Mouse (Mus musculus): ENCODE results near the gene Ank2. TPM values are rescaled to one million over a fixed set of nuclear protein-coding genes. Genes with fewer than 3 reads are reported as not detected.

Gene Ank2
- polyA plus RNA-seq, 1 experiment from 2014 or later = 65.3 TPM

DNA sequence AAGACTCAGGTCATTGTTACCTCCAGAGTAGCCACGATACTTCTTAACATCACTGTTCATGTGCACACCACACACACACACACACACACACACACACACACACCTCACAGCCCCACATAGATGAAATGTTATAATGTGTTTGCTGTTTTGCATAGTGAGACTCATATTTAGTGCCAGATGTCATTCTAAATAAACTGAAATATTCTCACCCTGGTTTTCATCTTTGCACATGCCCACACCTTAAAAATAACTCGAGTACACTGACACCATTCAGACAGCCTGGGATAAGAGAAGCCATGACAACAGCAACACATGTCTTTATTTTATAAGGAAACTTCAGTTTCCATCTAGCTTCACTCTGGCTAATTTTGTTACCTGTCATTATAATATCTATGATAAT, 312.1 kb downstream of the Ank2 start:
- DNase-seq (ENCODE audit: low spot score) = no peak
- Histone ChIP-seq H3K9me3 (no peaks in the 10 kb centered on the region), H3K27me3 (ENCODE audit: insufficient read depth, poor library complexity, severe bottlenecking) (no peaks in the 10 kb centered on the region), H3K36me3 (no peaks in the 10 kb centered on the region), H3K4me1 (replicated peaks) (no peaks in the 10 kb centered on the region), H3K4me3 (no peak overlapping the region), H3K27ac (no peak overlapping the region)
- WGBS = 94% methylated on average over 2 of the region's 2 CpGs

DNA sequence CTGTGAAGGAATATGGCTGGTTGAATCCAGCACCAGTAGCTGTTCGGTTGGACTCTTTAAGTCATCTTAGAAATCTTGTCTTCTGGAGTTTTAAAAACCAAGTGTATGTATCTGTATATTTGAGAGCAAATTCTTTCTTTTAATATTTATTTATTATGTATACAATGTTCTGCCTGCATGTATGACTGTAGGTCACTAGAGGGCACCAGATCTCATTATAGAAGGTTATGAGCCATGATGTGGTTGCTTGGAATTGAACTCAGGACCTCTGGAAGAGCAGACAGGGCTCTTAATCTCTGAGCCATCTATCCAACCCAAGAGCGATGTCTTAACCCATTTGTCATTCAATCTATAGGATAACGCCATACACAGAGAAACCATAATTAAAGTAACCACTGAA, 312.9 kb downstream of the Ank2 start:
- Histone ChIP-seq H3K4me1 (replicated peaks) (no peaks in the 10 kb centered on the region), H3K27me3 (ENCODE audit: insufficient read depth, poor library complexity, severe bottlenecking) (no peaks in the 10 kb centered on the region), H3K27ac (no peak overlapping the region), H3K9me3 (no peaks in the 10 kb centered on the region), H3K36me3 (no peaks in the 10 kb centered on the region), H3K4me3 (no peak overlapping the region)
- 92% methylated on average over 3 of the region's 3 CpGs for WGBS
- no peak for DNase-seq (ENCODE audit: low spot score)

DNA sequence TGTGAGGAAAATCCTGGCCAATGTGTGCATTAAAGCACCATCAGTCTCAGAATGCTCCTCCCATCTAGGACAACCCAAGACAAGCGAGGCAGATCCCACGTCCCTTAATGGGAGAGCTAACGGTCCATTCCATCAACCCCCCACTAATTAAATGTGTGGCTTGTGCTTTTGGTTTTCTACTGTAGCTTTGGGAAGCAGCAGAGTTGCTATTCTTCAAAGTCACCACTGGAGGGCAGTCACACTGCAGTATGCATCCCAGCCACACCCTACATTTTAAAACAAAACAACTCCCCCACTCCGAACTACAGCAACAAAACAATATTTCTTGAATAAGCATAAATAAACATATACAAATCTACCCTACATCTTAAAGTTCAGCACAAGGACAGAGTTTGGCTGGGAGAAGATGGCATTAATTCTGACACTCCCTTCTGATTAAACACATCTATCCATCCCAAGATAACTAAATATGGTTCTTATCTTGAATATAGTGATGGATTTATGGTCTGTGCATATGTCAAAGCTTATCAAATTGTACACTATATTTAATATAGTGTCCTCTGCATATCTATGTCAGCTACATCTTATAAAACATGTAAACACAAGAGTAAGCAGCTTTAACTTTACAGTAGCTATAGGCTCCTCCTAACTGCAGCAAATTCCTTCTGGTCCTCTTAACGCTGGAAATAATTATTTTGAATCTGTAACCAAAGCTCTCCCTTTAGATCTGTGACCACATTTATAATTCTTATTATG, 315.0 kb downstream of the Ank2 start:
- no peak for DNase-seq (ENCODE audit: low spot score)
- 22% methylated on average over 5 of the region's 5 CpGs for WGBS
- H3K36me3 ChIP-seq = no peaks in the 10 kb centered on the region
- no peaks in the 10 kb centered on the region for H3K9me3 ChIP-seq
- H3K27ac ChIP-seq = no peak overlapping the region
- no peak overlapping the region for H3K4me3 ChIP-seq
- no peaks in the 10 kb centered on the region for H3K4me1 ChIP-seq (replicated peaks)
- no peaks in the 10 kb centered on the region for H3K27me3 ChIP-seq (ENCODE audit: insufficient read depth, poor library complexity, severe bottlenecking)

DNA sequence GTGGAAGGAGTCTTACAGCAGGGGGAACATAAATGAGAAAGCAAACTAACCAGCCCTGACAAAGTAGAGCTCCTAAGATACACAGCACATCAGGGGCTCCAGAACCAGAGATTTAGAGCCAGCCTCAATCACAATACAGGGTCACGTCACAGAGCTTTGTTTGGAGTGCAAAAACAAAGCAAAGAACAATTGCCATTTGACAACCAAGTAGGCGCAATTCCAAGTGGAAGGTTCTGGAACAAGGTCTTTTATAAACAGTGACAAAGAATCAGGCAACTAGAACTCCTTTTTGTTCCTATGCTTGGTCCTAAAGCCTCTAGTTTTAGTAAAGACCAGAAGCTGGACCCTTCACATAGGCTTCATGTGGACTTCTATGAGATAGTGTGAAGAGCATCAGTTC, 326.5 kb downstream of the Ank2 start:
- no peaks in the 10 kb centered on the region for H3K36me3 ChIP-seq
- H3K27ac ChIP-seq = no peak overlapping the region
- H3K9me3 ChIP-seq = no peaks in the 10 kb centered on the region
- H3K4me3 ChIP-seq = no peak overlapping the region
- no peak for DNase-seq (ENCODE audit: low spot score)
- H3K27me3 ChIP-seq (ENCODE audit: insufficient read depth, poor library complexity, severe bottlenecking) = no peaks in the 10 kb centered on the region
- WGBS = 66% methylated on average over 2 of the region's 2 CpGs
- no peaks in the 10 kb centered on the region for H3K4me1 ChIP-seq (replicated peaks)

DNA sequence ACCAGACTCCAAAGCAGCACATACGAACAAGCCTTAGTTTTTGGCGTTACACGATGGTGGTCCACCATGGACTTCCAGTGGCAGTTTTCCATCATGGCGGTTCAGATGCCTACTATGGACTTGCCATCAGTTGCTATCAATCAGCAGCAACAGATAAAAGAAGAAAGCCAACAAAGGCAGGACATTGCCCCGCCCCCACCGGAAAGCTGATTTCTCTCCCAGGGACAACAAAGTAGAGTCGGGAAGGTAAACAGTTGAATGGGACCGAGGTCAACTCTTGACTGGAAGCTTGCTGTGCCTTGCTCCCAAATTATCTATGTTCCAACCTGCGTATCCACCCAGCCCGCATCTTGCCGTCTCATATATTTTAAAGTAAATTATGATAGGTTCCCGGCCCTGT, 328.9 kb downstream of the Ank2 start:
- no peaks in the 10 kb centered on the region for H3K27me3 ChIP-seq (ENCODE audit: insufficient read depth, poor library complexity, severe bottlenecking)
- H3K9me3 ChIP-seq = no peaks in the 10 kb centered on the region
- H3K4me3 ChIP-seq = no peak overlapping the region
- H3K27ac ChIP-seq = no peak overlapping the region
- H3K36me3 ChIP-seq = no peaks in the 10 kb centered on the region
- 86% methylated on average over 12 of the region's 12 CpGs for WGBS
- DNase-seq (ENCODE audit: low spot score) = no peak
- no peaks in the 10 kb centered on the region for H3K4me1 ChIP-seq (replicated peaks)

DNA sequence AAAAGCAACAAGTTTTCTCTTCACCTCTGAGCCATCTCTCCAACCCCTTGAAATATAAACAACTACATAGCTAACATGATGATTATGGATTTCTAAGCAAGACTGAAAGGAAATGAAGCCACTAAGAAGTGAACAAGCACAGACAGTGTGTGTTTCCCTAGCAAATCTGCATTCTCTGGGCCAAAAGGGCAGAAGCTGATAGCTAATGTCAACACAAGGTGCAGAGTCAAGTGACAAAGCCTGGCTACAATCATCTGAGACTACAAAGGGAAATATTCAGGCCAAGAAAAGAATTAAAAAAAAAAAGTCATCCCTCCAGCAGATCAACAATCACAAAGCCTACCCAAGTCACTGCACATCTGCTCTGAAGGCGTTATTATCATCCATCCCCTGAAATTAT, 330.0 kb downstream of the Ank2 start:
- Histone ChIP-seq H3K27me3 (ENCODE audit: insufficient read depth, poor library complexity, severe bottlenecking) (peaks cover 7% of the 10 kb centered on the region), H3K36me3 (no peaks in the 10 kb centered on the region), H3K9me3 (no peaks in the 10 kb centered on the region), H3K4me1 (replicated peaks) (no peaks in the 10 kb centered on the region), H3K4me3 (no peak overlapping the region), H3K27ac (no peak overlapping the region)
- no peak for DNase-seq (ENCODE audit: low spot score)
- 83% methylated on average over 1 of the region's 1 CpGs for WGBS

DNA sequence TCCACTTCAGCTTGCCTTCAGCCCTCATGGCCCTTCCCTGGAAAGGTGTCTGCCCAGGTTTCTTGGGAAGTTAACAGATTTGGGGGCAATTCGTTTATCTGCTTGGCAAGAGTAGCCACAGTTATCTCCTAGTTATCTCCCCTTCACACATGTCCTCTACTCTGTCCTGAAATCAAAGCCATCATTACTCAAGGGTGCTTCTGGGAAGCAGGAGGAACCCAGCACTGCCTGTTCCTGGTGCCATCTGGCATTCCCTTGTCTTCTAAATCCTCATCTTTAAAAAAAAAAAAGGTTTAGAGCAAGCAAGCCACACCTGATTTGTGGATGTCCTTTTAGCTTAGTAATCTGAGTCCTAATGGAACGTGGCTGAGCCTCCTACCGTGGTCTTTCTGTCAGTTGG, 335.4 kb downstream of the Ank2 start:
- Histone ChIP-seq H3K4me3 (no peak overlapping the region), H3K9me3 (no peaks in the 10 kb centered on the region), H3K27ac (no peak overlapping the region), H3K36me3 (no peaks in the 10 kb centered on the region), H3K4me1 (replicated peaks) (peaks cover 18% of the 10 kb centered on the region), H3K27me3 (ENCODE audit: insufficient read depth, poor library complexity, severe bottlenecking) (peaks cover 51% of the 10 kb centered on the region)
- DNase-seq (ENCODE audit: low spot score) = no peak
- WGBS = 51% methylated on average over 3 of the region's 3 CpGs

DNA sequence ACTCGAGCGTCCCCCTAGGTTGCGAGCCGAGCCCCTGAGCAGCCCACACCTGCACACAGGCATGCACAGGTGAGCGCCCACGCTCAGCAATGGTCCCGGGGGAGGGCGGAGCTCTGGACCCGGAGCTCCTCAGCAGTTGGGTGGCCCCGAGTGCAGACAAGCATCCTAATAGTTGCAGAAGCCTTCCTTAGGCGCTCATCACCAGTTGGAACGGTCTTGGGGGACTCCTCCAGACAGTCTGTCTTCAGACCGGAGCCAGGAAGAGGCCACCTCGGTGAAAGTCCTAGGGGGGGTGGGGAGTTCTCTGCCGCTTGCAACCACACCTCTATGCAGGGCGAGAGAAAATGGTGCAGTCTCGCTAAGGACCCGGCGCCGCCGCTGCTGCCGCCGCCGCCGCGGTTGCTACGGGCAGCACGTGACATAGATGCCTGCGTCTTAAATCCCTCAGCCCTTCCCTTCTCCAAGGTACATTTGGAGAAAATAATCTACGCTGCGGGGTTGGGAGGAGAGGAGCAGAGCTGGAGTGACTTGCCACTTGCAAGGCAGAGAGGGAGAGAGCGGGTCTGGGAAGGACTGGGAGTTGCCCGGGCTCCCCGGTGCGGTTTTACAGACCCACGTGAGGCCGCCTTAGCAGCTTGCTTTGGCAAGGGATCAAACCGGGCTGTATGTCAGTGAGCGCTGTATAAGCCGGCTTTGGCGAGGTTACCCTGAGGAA, 337.0 kb downstream of the Ank2 start:
- Histone ChIP-seq H3K4me3 (peak overlapping the region; percentile 75), H3K27me3 (ENCODE audit: insufficient read depth, poor library complexity, severe bottlenecking) (peaks cover 51% of the 10 kb centered on the region), H3K4me1 (replicated peaks) (peaks cover 18% of the 10 kb centered on the region), H3K9me3 (no peaks in the 10 kb centered on the region), H3K27ac (peak overlapping the region; percentile 53), H3K36me3 (no peaks in the 10 kb centered on the region)
- peak; percentile 75 for DNase-seq (ENCODE audit: low spot score)
- under 1% methylated on average over 41 of the region's 41 CpGs for WGBS

DNA sequence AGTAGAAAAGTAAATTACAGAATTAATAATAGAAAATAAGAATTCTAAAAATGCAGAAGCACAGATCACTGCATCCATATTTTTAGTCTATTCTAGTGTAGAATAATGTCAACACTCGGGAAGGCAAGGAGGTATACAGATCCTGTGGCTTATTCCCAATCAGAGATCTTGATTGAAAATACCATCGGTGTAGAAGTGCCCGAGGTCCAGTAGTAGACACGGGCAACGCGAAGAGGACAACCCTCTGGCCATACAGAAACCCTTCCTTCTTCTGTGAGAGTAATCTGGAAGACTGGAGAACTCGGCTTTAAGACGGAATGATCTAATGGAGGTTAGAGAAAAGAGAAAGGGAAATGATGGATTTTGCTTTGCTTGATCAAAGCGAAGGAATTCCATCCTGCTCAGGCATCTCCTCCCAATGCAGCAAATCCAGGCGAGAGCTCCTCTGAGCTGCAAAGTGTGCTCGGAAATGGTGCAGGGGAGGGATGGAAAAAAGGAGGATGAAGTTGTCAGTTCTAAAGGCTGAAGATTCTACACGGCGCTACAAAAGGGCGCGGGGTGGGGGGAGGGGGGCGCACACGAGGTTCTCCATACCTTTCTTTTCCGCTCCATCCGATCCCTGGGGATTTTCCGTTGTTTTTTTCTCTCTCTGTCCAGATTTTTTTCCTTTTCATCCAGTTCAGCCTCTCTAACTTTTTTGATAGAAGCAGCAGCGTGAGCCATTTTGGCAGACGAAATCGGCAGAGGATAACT, 337.9 kb downstream of the Ank2 start:
- H3K27me3 ChIP-seq (ENCODE audit: insufficient read depth, poor library complexity, severe bottlenecking) = peaks cover 51% of the 10 kb centered on the region
- H3K4me3 ChIP-seq = peak overlapping the region; percentile 75
- no peaks in the 10 kb centered on the region for H3K36me3 ChIP-seq
- peaks cover 18% of the 10 kb centered on the region for H3K4me1 ChIP-seq (replicated peaks)
- peak overlapping the region; percentile 53; the same call in 1 of the 2 replicates for H3K27ac ChIP-seq
- H3K9me3 ChIP-seq = no peaks in the 10 kb centered on the region
- peak; percentile 23 for DNase-seq (ENCODE audit: low spot score)
- 6% methylated on average over 23 of the region's 23 CpGs for WGBS

DNA sequence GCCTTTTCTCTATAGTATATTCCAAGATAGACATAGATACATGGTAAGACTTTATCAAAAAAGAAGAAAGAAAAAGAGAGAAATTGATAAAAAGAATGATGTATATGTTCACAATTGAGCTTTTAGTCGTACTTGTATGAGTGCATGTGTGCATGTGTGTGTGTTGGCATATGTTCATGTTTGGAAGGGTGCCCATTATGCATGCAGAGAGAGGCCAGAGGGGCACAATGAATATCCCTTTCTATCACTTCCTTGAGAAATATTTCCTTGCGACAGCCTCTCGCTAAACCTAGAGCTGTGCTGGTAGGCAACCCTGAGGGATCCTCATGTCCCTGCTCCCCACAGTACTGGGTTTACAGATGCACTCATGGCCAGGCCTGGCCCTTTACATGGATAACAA, 341.4 kb downstream of the Ank2 start:
- H3K36me3 ChIP-seq = no peaks in the 10 kb centered on the region
- no peaks in the 10 kb centered on the region for H3K9me3 ChIP-seq
- H3K27ac ChIP-seq = no peak overlapping the region
- H3K4me3 ChIP-seq = no peak overlapping the region
- no peak for DNase-seq (ENCODE audit: low spot score)
- peaks cover 17% of the 10 kb centered on the region for H3K4me1 ChIP-seq (replicated peaks)
- 89% methylated on average over 3 of the region's 3 CpGs for WGBS
- H3K27me3 ChIP-seq (ENCODE audit: insufficient read depth, poor library complexity, severe bottlenecking) = peaks cover 29% of the 10 kb centered on the region

DNA sequence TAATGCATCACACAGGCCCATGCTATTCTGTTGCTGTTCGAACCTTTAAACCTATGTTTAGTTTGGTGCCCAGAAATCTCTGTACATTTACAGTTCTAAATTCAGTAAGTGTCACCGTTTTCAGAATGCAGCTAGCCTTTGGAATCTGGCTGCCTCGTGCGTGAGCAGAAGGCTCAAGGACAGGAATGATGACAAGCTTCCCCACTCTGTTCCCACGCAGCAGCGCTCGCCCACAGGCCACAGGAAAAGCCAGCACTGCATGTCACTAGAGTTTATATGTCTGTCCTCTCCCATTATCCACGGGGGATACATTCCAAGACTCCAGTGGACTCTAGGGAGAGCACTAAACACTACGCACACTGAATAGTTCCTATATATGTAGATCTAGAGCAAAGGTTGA, 343.1 kb downstream of the Ank2 start:
- Histone ChIP-seq H3K4me3 (no peak overlapping the region), H3K36me3 (no peaks in the 10 kb centered on the region), H3K27ac (no peak overlapping the region), H3K4me1 (replicated peaks) (peaks cover 4% of the 10 kb centered on the region), H3K27me3 (ENCODE audit: insufficient read depth, poor library complexity, severe bottlenecking) (peaks cover 13% of the 10 kb centered on the region), H3K9me3 (no peaks in the 10 kb centered on the region)
- DNase-seq (ENCODE audit: low spot score) = no peak
- 91% methylated on average over 9 of the region's 9 CpGs for WGBS

DNA sequence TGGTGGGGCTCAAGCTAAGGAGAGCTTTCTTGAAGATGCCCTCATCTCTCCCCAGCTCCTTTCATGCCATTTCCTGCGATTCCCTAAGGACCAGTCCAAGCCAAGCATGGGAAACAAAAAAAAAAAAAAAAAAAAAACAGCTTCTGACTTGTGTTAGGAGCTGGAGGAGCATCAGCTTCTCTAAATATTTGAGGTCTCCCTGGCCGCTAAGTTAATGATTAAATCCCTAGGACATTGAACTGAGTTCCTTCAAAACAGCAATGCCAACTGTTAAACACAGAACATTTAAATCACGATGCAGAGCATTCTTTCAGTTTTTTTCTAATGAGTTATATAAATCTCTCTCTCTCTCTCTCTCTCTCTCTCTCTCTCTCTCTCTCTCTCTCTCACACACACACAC, 345.3 kb downstream of the Ank2 start:
- Histone ChIP-seq H3K27ac (no peak overlapping the region), H3K4me1 (replicated peaks) (0 out of 2 replicates have a peak, but pooled peaks cover 3% of the 10 kb centered on the region), H3K9me3 (no peaks in the 10 kb centered on the region), H3K27me3 (ENCODE audit: insufficient read depth, poor library complexity, severe bottlenecking) (no peaks in the 10 kb centered on the region), H3K4me3 (no peak overlapping the region), H3K36me3 (no peaks in the 10 kb centered on the region)
- no peak for DNase-seq (ENCODE audit: low spot score)
- WGBS = 80% methylated on average over 3 of the region's 3 CpGs

DNA sequence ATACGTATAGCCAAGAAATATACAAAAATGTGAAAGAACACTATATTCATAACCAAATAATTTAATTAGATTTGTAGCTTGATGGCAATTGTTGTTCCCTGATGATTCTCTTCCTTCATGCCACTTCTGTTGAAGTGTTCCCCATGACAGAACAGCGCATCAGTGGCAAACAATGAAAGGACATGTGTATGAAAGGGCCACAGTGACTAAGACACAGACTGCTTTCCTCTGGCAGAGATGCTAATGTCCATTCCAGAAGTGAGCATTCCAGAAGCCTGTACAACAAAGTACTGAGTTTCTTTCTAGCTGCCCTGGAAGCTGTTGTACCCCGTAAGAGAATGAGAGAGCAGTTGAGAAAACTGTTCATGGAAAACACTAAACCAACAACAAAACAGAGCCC, 345.7 kb downstream of the Ank2 start:
- WGBS = 88% methylated on average over 3 of the region's 3 CpGs
- H3K4me1 ChIP-seq (replicated peaks) = 0 out of 2 replicates have a peak, but pooled peaks cover 3% of the 10 kb centered on the region
- no peak for DNase-seq (ENCODE audit: low spot score)

More for the DNA sequence above, 345.7 kb downstream of the Ank2 start:
- Histone ChIP-seq H3K27ac (no peak overlapping the region), H3K27me3 (ENCODE audit: insufficient read depth, poor library complexity, severe bottlenecking) (no peaks in the 10 kb centered on the region), H3K36me3 (no peaks in the 10 kb centered on the region), H3K4me3 (no peak overlapping the region), H3K9me3 (no peaks in the 10 kb centered on the region)

Data from hindbrain, embryonic 10.5 days (tissue).